Mouse (Mus musculus) stomach, embryonic 14.5 days (tissue): ENCODE results near the gene Plekhh2. TPM values are rescaled to one million over a fixed set of nuclear protein-coding genes. Genes with fewer than 3 reads are reported as not detected.

Experiments
- ATAC-seq: fragments of 200-750 bp; cut with Nextera tagmentation; 2 replicates; pipeline ENCODE4 v1.8.0; 2017; ENCODE audit warnings: low read depth, moderate TSS enrichment; ENCODE audit not compliant: insufficient number of reproducible peaks, insufficient read depth, low FRiP score
- H3K27ac ChIP-seq: fragments of 300-500 bp; sonication (generic); 2 replicates; pipeline ENCODE4 v1.5.1; 2014; ENCODE audit warnings: mild to moderate bottlenecking, low read length, moderate library complexity, mixed read lengths
- H3K27me3 ChIP-seq: fragments of 300-500 bp; sonication (generic); 2 replicates; pipeline ENCODE4 v1.6.1; 2014; ENCODE audit warnings: low read length, control low read depth, mixed read lengths; ENCODE audit not compliant: control insufficient read depth, insufficient read depth
- H3K36me3 ChIP-seq: fragments of 300-500 bp; sonication (generic); 2 replicates; pipeline ENCODE4 v1.6.1; 2014; ENCODE audit warnings: mild to moderate bottlenecking, control low read depth, low read length, moderate library complexity, mixed read lengths; ENCODE audit not compliant: control insufficient read depth, insufficient read depth
- H3K4me1 ChIP-seq: fragments of 300-500 bp; sonication (generic); 2 replicates; pipeline ENCODE4 v1.6.1; 2014; ENCODE audit warnings: low read length, control low read depth, mixed read lengths; ENCODE audit not compliant: control insufficient read depth, insufficient read depth
- H3K4me2 ChIP-seq: fragments of 300-500 bp; sonication (generic); replicated peaks from 2 replicates; pipeline ENCODE4 v1.6.1; 2014; ENCODE audit warnings: low read depth, low read length, control low read depth
- H3K4me3 ChIP-seq: fragments of 300-500 bp; sonication (generic); 2 replicates; pipeline ENCODE4 v1.5.1; 2014; ENCODE audit warnings: low read depth, low read length, control low read depth
- H3K9ac ChIP-seq: fragments of 300-500 bp; sonication (generic); replicated peaks from 2 replicates; pipeline ENCODE4 v1.6.1; 2014; ENCODE audit warnings: low read depth, mild to moderate bottlenecking, control low read depth, low read length, moderate library complexity, mixed read lengths
- H3K9me3 ChIP-seq: fragments of 300-500 bp; sonication (generic); 2 replicates; pipeline ENCODE4 v1.6.1; 2016; ENCODE audit warnings: low read depth, low read length, control low read depth; ENCODE audit not compliant: control insufficient read depth
- WGBS: fragments of 180-500 bp; shearing (Covaris S2); extraction: QIAGEN DNeasy Blood & Tissue Kit; methylation state at CpG from one replicate; pipeline ENCODE4 v1.1.7; 2014; 5-methylcytosine and 5-hydroxymethylcytosine counted together
- polyA plus RNA-seq: library from polyadenylated mRNA; unstranded; fragments of >200 nt; fragmentation: Nextera tagmentation; extraction: Ambion mirVana; gene quantifications from 2 replicates; pipeline ENCODE4 v1.2.1, GENCODE M21; 2014

The Plekhh2 gene
- polyA plus RNA-seq, 1 experiment from 2014 or later, result 16.2 TPM

- Histone ChIP-seq H3K4me2 (no peak overlapping the region), H3K27me3 (no peaks in the 10 kb centered on the region), H3K9me3 (no peaks in the 10 kb centered on the region), H3K36me3 (no peaks in the 10 kb centered on the region), H3K4me1 (peaks cover 8% of the 10 kb centered on the region; the same call in 1 of the 2 replicates), H3K9ac (no peak overlapping the region), H3K4me3 (no peak overlapping the region), H3K27ac (no peak overlapping the region)
- ATAC-seq, result no peak
- WGBS, result 31% methylated on average over 5 of the region's 5 CpGs
Observed at GRCm38 (mm10) chr17:84658195-84658594, 146.5 kb downstream of the Plekhh2 start.

GRCm38 (mm10) chr17:84658951-84659350 is 147.3 kb downstream of the Plekhh2 start:
- H3K4me2 ChIP-seq, result no peak overlapping the region
- no peaks in the 10 kb centered on the region for H3K36me3 ChIP-seq
- no peak overlapping the region for H3K9ac ChIP-seq
- 64% methylated on average over 8 of the region's 8 CpGs for WGBS
- ATAC-seq, result no peak
- H3K4me3 ChIP-seq, result no peak overlapping the region
- H3K4me1 ChIP-seq, result peaks cover 8% of the 10 kb centered on the region; the same call in 1 of the 2 replicates
- no peaks in the 10 kb centered on the region for H3K9me3 ChIP-seq
- no peaks in the 10 kb centered on the region for H3K27me3 ChIP-seq
- no peak overlapping the region for H3K27ac ChIP-seq

- peaks cover 5% of the 10 kb centered on the region; the same call in 1 of the 2 replicates for H3K4me1 ChIP-seq
- WGBS, result 32% methylated on average over 10 of the region's 10 CpGs
- no peaks in the 10 kb centered on the region for H3K36me3 ChIP-seq
- H3K9ac ChIP-seq, result no peak overlapping the region
- H3K27me3 ChIP-seq, result no peaks in the 10 kb centered on the region
- no peak overlapping the region for H3K27ac ChIP-seq
- no peak overlapping the region for H3K4me2 ChIP-seq
- no peak for ATAC-seq
- H3K9me3 ChIP-seq, result no peaks in the 10 kb centered on the region
- H3K4me3 ChIP-seq, result no peak overlapping the region
Observed at GRCm38 (mm10) chr17:84665053-84665452, 153.4 kb downstream of the Plekhh2 start.

- H3K9ac ChIP-seq, result no peak overlapping the region
- no peaks in the 10 kb centered on the region for H3K36me3 ChIP-seq
- H3K4me1 ChIP-seq, result peaks cover 5% of the 10 kb centered on the region; the same call in 1 of the 2 replicates
- 28% methylated on average over 9 of the region's 9 CpGs for WGBS
- H3K27ac ChIP-seq, result no peak overlapping the region
- ATAC-seq, result no peak
- no peaks in the 10 kb centered on the region for H3K9me3 ChIP-seq
- no peak overlapping the region for H3K4me2 ChIP-seq
- no peaks in the 10 kb centered on the region for H3K27me3 ChIP-seq
- H3K4me3 ChIP-seq, result no peak overlapping the region
Observed at GRCm38 (mm10) chr17:84665691-84666090, 154.0 kb downstream of the Plekhh2 start.

- H3K4me3 ChIP-seq, result no peak overlapping the region
- H3K9me3 ChIP-seq, result no peaks in the 10 kb centered on the region
- H3K9ac ChIP-seq, result no peak overlapping the region
- H3K36me3 ChIP-seq, result no peaks in the 10 kb centered on the region
- no peak for ATAC-seq
- H3K27ac ChIP-seq, result no peak overlapping the region
- H3K4me2 ChIP-seq, result no peak overlapping the region
- no peaks in the 10 kb centered on the region for H3K27me3 ChIP-seq
- WGBS, result 87% methylated on average over 3 of the region's 3 CpGs
- H3K4me1 ChIP-seq, result peaks cover 5% of the 10 kb centered on the region; the same call in 1 of the 2 replicates
Observed at GRCm38 (mm10) chr17:84667848-84668247, 156.2 kb downstream of the Plekhh2 start.

Other genes starting within 250 kb of the Plekhh2 start
- 14.6 and 15.9 TPM in 2 replicates for gene Thada, start 45.7 kb upstream of the Plekhh2 start, polyA plus RNA-seq
- gene Dync2li1, start 114.6 kb downstream of the Plekhh2 start, polyA plus RNA-seq, result 37.1 and 39.9 TPM in 2 replicates
- gene Abcg8, start 164.4 kb downstream of the Plekhh2 start, polyA plus RNA-seq, result 0.20 TPM in 1 of 2 replicates, not detected in the other
- gene Abcg5, start 171.1 kb downstream of the Plekhh2 start, polyA plus RNA-seq, result 0.94 and 1.8 TPM in 2 replicates